Mouse (Mus musculus) MEL (cell line): ENCODE data around the gene Lmx1a.

Source experiments
- CTCF ChIP-seq, 3 experiments: IDR thresholded peaks in 2 of 3; conservative IDR thresholded peaks in 1 of 3; 2 replicates each; pipeline ENCODE4 v1.5.1; 2011 to 2012; ENCODE audit warnings: low read length in 3 of 3, low read depth in 2 of 3, mild to moderate bottlenecking in 2 of 3, improper control_type of control experiment in 1 of 3, inconsistent platforms in 1 of 3, mixed read lengths in 1 of 3, moderate library complexity in 1 of 3; ENCODE audit not compliant: control insufficient read depth in 1 of 3, insufficient read depth in 1 of 3, poor library complexity in 1 of 3, severe bottlenecking in 1 of 3
- EP300 ChIP-seq, 2 experiments: IDR thresholded peaks; 2 replicates each; pipeline ENCODE4 v1.6.1; 2011; ENCODE audit warnings: improper control_type of control experiment in 2 of 2, low read length in 2 of 2, low read depth in 1 of 2, mild to moderate bottlenecking in 1 of 2
- GATA1 ChIP-seq: IDR thresholded peaks from 2 replicates; pipeline ENCODE4 v1.6.1; 2011; ENCODE audit warnings: low read depth, low read length, improper control_type of control experiment
- MAX ChIP-seq: IDR thresholded peaks from 2 replicates; pipeline ENCODE4 v1.6.1; 2011; ENCODE audit warnings: low read length, improper control_type of control experiment
- POLR2A ChIP-seq, 2 experiments: IDR thresholded peaks; 2 replicates each; pipeline ENCODE4 v1.6.1; 2011 to 2012; ENCODE audit warnings: low read length in 2 of 2, mild to moderate bottlenecking in 2 of 2, control low read depth in 1 of 2, improper control_type of control experiment in 1 of 2, low read depth in 1 of 2, moderate library complexity in 1 of 2; ENCODE audit not compliant: control insufficient read depth in 1 of 2, insufficient read depth in 1 of 2, poor library complexity in 1 of 2
- SMC3 ChIP-seq: IDR thresholded peaks from 2 replicates; pipeline ENCODE4 v1.6.1; 2011; ENCODE audit warnings: low read depth, low read length, improper control_type of control experiment
- ZC3H11A ChIP-seq: IDR thresholded peaks from 2 replicates; pipeline ENCODE4 v1.6.1; 2012; ENCODE audit warnings: low read depth, mild to moderate bottlenecking, inconsistent platforms, low read length, improper control_type of control experiment

DNA sequence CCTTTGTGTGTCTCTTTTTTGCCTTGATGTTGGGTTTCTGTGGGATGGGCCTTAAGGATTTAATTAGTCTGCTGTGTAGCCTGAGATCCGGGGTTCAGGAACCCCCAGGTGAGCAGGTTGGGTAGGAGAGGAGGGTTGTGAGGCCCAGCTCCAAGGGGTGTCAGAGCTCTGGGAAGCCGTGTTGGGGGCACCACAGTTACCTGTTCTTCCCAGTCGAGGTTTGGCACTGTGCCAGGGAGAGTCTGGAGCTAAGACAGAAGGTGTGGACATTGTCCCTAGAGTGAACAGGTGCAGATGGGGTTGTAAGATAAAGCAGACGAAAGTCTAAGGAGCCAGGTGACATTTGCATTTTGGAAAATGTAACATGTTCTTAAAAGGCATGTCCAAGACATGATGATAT lies 112.9 kb downstream of the Lmx1a start:
- TF ChIP-seq SMC3 (no peak), CTCF (IDR thresholded peaks at IDR 0.05 in 2 of 3, conservative IDR thresholded peaks at IDR 0.05 in 1 of 3; ENCODE audit: control insufficient read depth in 1 of 3, insufficient read depth in 1 of 3, low read depth in 2 of 3, low read length in 3 of 3, poor library complexity in 1 of 3, severe bottlenecking in 1 of 3) (no peak), MAX (no peak), EP300 (IDR thresholded peaks at IDR 0.05; ENCODE audit: low read depth in 1 of 2, low read length in 2 of 2) (no peak), GATA1 (no peak), POLR2A (IDR thresholded peaks at IDR 0.05; ENCODE audit: control insufficient read depth in 1 of 2, insufficient read depth in 1 of 2, low read depth in 1 of 2, low read length in 2 of 2, poor library complexity in 1 of 2) (no peak), ZC3H11A (no peak)
